Mouse (Mus musculus) kidney, postnatal 25 days (tissue): ENCODE measurements at regions not wholly inside any gene's neighbourhood (a gene's known extent, or its start where the extent isn't known, plus 50 kb on each side); places are given as distances from the start of the nearest gene placed in this dataset.

Source experiments
- DNase-seq, 2 experiments: peaks; one replicate each; pipeline ENCODE4 v3.0.0; 2021; ENCODE audit warnings: mixed read lengths in 2 of 2

- DNase-seq = no peak
Observed at GRCm38 (mm10) chr2:114994691-114995347, 340.1 kb upstream of the Dph6 start.

- no peak for DNase-seq
Observed at GRCm38 (mm10) chr2:115013916-115014315, 359.2 kb upstream of the Dph6 start.

DNA sequence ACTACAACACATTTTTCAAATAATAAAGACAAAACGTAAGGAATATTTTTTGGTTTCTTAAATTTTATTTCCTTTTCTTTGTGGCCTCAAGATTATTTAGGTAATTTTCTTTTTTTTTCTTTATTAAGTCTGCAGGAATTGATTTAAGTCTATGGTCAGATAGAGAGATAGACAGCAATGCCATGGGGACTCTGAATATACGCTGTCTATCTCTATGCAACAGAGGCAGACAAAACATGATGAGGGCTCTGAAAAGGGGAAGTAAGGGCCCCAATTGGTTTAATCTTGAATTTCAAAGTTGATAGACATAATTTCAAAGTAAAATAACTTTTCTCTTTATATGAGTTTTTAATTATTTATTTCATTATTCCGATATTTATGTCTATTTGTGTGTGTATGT is 372.0 kb upstream of the Dph6 start:
- DNase-seq = no peak

DNA sequence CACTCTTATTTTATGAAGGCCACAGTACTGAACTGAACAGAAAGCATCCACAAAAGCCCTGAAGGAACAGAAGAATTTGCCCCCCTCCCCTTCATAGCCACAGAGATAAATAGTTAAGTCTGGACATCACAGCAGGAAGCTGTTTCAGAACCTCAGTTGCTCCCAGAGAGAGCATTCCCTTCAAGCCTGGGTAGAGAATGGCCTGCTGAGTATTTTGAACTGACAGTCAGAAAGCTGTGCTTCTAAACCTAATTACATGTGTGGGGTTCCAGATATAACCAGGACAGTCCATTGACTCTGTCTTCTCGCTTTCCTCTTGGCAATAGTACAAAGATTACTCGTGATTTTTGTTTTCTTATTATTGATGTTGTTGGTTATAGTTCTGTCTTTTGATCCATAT is 376.4 kb upstream of the Dph6 start:
- no peak for DNase-seq

GRCm38 (mm10) chr2:115036205-115036604 is 381.4 kb upstream of the Dph6 start:
- no peak for DNase-seq

GRCm38 (mm10) chr2:115042299-115042785 is 387.6 kb upstream of the Dph6 start:
- no peak for DNase-seq

DNA sequence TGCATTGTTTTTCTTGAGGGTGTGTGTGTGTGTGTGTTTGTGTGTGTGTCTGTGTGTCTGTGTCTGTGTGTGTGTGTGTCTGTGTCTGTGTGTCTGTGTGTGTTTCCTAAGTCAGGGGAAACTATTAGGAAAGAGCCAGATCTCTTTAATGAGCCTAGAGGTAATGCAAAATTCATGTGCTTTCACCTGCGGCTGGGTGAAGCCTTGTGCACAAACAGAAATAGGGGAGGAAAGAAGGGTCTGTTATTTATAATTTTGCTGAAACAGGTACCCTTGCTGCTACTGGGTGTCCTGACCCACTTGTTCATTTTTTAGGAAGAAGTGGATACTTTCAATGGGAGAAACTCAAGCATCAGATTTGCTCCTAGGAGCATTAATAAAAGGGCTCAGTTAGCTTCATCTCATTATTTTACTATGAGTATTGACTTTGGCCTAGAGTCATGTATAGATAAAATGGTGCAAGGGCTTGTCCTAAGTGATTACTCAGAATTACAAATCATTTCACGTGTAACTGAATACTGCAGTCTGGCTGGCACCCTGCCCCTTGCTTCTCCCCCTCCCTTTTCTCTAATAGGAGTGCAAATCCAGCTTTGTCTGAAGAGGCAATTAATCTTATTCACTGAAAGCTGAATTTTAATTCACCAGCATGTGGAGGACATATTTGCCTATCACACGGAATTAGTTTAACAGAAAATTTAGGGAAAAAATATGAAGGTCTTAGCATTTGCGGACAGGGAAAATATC is 401.7 kb upstream of the Dph6 start:
- DNase-seq = no peak

DNA sequence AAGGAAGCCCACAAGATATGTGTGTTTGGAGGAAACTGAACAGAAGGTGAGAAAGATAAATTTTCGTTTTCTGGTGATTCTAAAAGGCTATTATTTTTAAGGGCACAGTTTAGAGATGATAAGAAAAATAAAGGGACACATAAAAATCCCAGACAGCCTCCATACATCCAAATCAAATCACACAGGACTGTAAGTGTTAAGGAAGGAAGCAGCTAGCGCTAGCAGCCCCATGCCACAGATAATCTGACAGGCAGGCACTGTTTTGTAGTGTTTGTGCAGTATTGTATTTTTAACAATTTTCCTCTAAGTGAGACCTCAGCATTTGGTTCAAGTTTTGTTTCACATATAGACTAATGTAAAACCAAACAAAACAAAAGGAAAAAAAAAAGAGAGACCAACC is 402.4 kb upstream of the Dph6 start:
- no peak for DNase-seq

GRCm38 (mm10) chr2:115067489-115068163 is 412.9 kb upstream of the Dph6 start:
- no peak for DNase-seq

DNA sequence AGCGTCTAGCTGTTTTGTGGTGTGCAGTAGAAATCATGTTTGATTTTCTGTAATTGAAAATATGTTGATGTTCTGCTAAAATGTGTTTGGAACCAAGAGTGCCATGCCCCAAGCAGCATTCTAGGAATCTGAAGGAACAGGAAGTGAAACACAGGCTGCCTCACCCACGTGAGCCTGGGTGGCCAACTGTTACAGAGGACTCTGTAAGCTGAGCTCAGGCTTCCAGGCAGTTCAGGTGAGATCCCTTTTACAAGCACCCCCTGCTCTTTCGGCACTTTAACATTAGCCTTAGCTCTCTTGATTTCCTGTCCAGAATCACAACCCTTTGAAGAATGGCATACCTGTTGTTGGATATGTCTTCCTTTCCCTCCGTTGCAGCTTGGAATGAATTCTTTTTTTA is 414.9 kb upstream of the Dph6 start:
- no peak for DNase-seq

GRCm38 (mm10) chr2:115070123-115070522 is 415.4 kb upstream of the Dph6 start:
- no peak for DNase-seq

DNA sequence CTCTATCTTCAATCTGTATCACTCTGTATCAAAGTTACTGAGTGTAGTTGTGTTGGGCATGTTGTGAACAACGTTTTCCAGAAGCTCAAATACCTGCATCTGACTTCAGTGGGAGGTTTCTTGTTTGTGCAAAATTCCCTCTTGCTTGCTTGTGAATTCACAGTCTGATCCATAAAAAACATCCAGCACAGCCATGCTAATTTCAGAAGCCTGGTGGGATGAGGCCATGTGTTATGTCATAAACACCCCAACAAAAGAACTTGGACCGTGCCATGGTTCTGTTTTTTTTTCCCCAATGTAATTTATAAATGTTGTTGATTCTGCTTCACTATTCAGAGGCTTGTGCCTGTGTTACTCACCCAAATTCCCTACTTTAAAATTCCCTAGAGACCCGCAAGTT is 415.9 kb upstream of the Dph6 start:
- DNase-seq = no peak

- DNase-seq = peak; percentile 77 to 80
Observed at GRCm38 (mm10) chr2:115081563-115082291, 427.0 kb upstream of the Dph6 start.

DNA sequence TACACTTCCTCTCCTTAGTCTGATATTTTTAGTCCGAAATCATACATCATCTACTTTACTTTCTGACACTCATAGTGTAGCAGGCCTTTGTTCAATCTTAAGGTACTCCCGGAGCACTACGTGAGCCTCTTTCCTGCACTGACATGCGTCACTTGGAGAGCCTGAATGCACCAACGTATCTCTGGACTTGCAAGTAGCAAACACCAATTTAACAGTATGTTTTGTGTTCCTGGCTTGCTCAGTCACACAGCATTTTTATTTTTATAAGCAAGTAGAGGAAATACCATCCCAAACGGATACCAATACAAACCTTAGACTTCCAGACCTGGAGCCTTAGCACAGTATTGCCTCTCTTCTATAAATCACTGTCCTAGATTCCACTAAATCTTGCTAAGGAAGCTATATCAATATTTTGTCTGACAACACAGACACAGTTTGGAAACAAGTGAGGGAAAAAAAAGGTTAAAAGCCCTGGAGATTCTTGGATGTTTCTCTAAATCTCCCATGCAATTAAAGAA is 427.6 kb upstream of the Dph6 start:
- DNase-seq = peak; percentile 3 to 34

DNA sequence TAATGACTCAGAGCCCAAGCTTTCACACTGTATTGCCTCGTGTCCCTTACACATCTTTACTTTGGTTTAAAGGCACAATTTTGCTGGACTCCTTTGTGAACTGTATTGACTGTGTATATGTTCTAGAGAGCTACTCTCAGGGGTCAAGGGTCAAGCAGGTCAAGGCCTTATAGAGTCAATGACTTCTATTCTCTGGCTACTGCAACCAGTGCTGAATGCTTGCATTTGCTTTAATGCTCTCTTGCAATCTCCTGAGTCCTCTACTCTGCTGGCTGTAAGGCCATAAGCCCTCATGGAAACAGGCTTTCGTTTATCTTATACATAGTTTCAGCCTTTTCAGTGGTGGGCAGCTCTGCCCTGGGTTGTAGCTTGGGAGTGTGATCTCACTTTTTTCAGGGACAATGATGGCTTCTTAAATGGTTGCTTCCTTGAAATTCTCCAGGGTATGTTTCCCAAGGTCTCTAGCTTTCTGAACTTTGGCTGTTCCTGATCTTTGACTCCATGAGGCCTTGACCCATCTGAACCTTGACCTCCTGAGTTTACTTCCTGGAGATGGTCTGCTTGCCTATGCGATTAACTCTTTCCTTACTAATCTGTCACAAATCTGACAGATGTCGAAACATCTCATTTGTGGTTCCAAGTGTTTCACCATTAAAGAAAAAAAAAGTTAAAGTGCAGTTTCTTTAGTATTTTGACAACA is 433.8 kb upstream of the Dph6 start:
- DNase-seq = no peak

DNA sequence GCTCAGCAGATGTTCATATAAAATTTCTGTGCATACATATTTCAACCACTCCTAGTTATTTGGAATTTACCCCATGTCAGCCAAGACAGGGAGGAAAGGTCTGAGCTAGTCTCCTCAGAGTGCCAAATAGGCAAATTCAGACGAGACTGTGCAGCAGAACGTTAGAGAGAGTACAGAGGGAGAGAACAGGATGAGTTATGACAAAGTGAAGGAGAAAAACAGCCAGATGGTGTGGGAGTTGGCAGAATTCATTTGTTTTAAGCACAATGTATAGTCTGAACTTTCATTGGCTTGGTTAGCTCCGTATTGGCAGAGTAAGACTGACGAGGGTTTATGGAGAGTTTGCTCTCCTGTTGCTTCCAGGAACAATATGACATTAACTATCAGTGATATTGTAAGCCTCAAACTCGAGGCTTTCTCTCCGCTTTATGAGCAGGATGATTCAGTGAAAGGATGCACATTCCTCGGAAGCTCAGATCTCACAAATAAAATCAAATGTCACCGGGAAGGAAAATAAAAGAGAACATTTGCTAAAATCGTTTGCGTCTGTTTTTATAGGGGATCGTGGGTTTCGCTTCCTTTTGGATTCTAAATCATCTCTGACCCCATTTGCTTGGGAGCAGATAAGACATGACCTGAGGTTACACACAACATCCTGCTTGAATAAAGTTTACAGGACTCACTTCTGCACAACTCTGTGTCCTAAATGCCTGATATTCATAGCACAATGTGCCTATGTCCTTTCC is 435.8 kb upstream of the Dph6 start:
- peak in 1 of 2 experiments; percentile 5 for DNase-seq

GRCm38 (mm10) chr2:115095351-115095750 is 440.6 kb upstream of the Dph6 start:
- DNase-seq = no peak

- no peak for DNase-seq
Observed at GRCm38 (mm10) chr2:115101501-115101900, 446.7 kb upstream of the Dph6 start.

DNA sequence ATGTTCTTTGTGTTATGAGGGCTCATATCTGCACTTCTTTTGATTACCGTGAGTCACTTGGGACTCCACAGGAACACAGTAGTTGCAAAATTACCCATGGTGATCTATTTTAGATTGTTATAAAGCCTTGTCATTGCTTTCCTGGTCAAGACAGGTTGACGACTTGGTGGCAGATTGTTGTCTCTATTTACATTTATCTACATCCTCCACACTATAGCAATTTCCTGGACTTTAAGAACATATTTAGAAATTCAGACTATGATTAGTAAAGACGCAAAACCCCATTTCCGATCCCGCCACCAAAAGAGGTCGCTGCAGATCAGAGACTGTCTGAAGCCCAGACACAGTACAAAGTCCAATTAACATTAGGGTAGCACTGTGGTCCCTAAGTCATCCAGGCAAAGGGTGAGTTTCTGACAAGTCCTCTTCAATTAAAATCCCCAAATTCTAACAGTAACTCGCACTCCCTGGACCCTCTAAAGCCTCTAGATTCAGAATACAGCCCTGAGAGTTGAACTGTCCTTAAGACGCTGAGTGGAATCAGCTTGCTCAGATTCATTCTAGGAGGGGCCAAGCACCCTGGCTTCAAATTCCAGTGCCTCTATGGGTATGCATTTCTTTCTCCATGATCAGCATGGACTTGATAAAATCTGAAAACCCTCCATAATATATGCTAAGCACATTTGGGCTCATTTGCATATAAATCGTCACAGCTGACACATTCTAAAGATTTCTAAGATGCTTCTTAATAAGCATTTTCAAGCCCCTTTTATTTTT is 461.9 kb upstream of the BC052040 start:
- DNase-seq = peak in 1 of 2 experiments; percentile 56

DNA sequence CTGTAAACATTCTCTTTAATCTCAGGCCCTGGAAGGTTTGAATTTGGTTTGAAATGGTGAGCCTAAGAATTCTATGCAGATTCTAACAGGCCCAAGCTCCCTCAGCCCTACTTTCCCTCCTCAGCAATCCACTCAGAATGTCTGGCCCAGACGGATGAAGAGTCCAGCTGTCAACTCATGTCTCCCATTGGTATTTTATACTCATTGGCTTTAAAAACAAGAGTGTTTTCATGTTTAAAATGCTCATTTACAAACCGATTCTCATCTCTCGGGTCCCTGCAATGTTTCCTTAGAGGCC is 461.4 kb upstream of the BC052040 start:
- DNase-seq = no peak
